Mouse (Mus musculus) granulocyte monocyte progenitor cell, adult 5-6 weeks (primary cell): ENCODE results near the gene Clca4b. TPM values are rescaled to one million over a fixed set of nuclear protein-coding genes. Genes with fewer than 3 reads are reported as not detected.

ENCODE experiments used
- total RNA-seq, 2 experiments: library from RNA; stranded (forward) in 1 of 2; stranded (reverse) in 1 of 2; fragments of 200-712, 200-1000 nt in 1 of 2; fragments of >200 nt in 1 of 2; fragmentation: Nextera tagmentation in 1 of 2; gene quantifications; 2 replicates each; pipeline ENCODE4 v1.2.3; 2014 to 2017

The Clca4b gene
- total RNA-seq, 2 experiments from 2014 or later, result not detected

Other genes starting within 250 kb of the Clca4b start
- gene Sh3glb1, start 212.2 kb downstream of the Clca4b start, total RNA-seq (2014; fragmentation: Nextera tagmentation), result 34.9 and 35.1 TPM in 2 replicates
- gene Sh3glb1, start 212.2 kb downstream of the Clca4b start, total RNA-seq (2017), result 18.2 and 26.6 TPM in 2 replicates
- gene Clca3a1, start 171.6 kb downstream of the Clca4b start, total RNA-seq (2014; fragmentation: Nextera tagmentation), result not detected in 2 replicates
- not detected in 2 replicates for gene Clca3a1, start 171.6 kb downstream of the Clca4b start, total RNA-seq (2017)
- not detected in 2 replicates for gene Clca3a2, start 113.0 kb downstream of the Clca4b start, total RNA-seq (2014; fragmentation: Nextera tagmentation)
- not detected in 2 replicates for gene Clca3a2, start 113.0 kb downstream of the Clca4b start, total RNA-seq (2017)
- not detected in 2 replicates for gene Clca3b, start 83.2 kb downstream of the Clca4b start, total RNA-seq (2014; fragmentation: Nextera tagmentation)
- not detected in 2 replicates for gene Clca3b, start 83.2 kb downstream of the Clca4b start, total RNA-seq (2017)
- not detected in 2 replicates for gene Clca4a, start 42.5 kb upstream of the Clca4b start, total RNA-seq (2014; fragmentation: Nextera tagmentation)
- gene Clca4a, start 42.5 kb upstream of the Clca4b start, total RNA-seq (2017), result not detected in 2 replicates
- gene Clca1, start 100.2 kb upstream of the Clca4b start, total RNA-seq (2014; fragmentation: Nextera tagmentation), result not detected in 2 replicates
- gene Clca1, start 100.2 kb upstream of the Clca4b start, total RNA-seq (2017), result not detected in 2 replicates
- not detected in 2 replicates for gene Clca2, start 166.9 kb upstream of the Clca4b start, total RNA-seq (2014; fragmentation: Nextera tagmentation)
- gene Clca2, start 166.9 kb upstream of the Clca4b start, total RNA-seq (2017), result not detected in 2 replicates
- gene Odf2l, start 186.1 kb upstream of the Clca4b start, total RNA-seq (2014; fragmentation: Nextera tagmentation), result 15.6 and 34.5 TPM in 2 replicates
- 28.5 and 43.0 TPM in 2 replicates for gene Odf2l, start 186.1 kb upstream of the Clca4b start, total RNA-seq (2017)